Mouse (Mus musculus) small intestine, adult 2 months (tissue): Measurements from ENCODE around the gene Dnajb3.

Source experiments
- CTCF ChIP-seq: fragments of 200-500 bp; IDR thresholded peaks from 2 replicates; pipeline ENCODE4 v1.5.1; 2012; ENCODE audit warnings: low read depth, mild to moderate bottlenecking, control low read depth, inconsistent platforms, low read length, moderate library complexity, mixed read lengths; ENCODE audit not compliant: insufficient replicate concordance, insufficient read length; ENCODE audit errors: extremely low read depth
- POLR2A ChIP-seq: fragments of 200-500 bp; IDR thresholded peaks from 2 replicates; pipeline ENCODE4 v1.6.1; 2012; ENCODE audit warnings: low read depth, mild to moderate bottlenecking, control low read depth, inconsistent platforms, low read length, moderate library complexity

- TF ChIP-seq POLR2A (no peak), CTCF (no peak)
These were observed 5.6 kb downstream of the Dnajb3 start for GRCm38 (mm10) chr1:88199996-88200395.
